Mouse (Mus musculus) cerebellum, adult 2 months (tissue): ENCODE data around the gene Sox18.

Source experiments
- CTCF ChIP-seq: fragments of 200-500 bp; IDR thresholded peaks from 2 replicates; pipeline ENCODE4 v1.5.1; 2011; ENCODE audit warnings: low read depth, mild to moderate bottlenecking, control low read depth, low read length, moderate library complexity, borderline replicate concordance; ENCODE audit not compliant: insufficient read depth
- POLR2A ChIP-seq: fragments of 200-500 bp; IDR thresholded peaks from 2 replicates; pipeline ENCODE4 v1.6.1; 2011; ENCODE audit warnings: low read length, control low read depth, borderline replicate concordance; ENCODE audit not compliant: insufficient read depth

- TF ChIP-seq CTCF = no peak
- no peak for TF ChIP-seq POLR2A
These were observed 23.1 kb upstream of the Sox18 start for GRCm38 (mm10) chr2:181694581-181694980.
